Mouse (Mus musculus): ENCODE data around the gene Tescl. TPM values are rescaled to one million over a fixed set of nuclear protein-coding genes. Genes with fewer than 3 reads are reported as not detected.

The Tescl gene
- polyA plus RNA-seq, 1 experiment = not detected

DNA sequence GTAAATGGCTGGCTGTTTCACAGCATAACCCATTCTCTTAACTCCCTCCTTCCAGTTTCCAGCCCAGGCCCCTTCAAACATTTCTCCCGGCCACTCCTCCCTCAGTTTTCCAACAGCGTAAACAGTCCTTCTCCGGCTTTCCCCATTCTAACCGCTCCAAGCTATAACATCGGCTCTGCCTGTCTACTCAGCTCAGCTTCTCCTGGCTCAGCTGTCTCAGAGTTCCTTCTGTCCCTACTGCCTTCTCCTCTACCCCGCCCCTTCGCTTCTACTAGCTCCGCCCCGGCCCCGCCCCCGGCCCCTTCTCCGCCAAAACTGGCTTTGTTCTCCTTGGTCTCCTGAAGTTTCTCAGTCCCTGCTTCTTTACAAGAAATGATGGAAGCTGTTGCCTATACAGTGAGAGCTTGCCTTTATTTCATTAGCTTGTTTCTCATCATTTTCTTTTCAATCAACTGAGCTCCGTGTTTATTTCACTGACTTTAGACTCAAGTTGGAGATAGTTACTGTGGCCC lies 32.9 kb downstream of the Tescl start, which contains the start of gene Zfp61:
Gene Zfp61 (minus strand): TSS at position 462 of the 512 bp plus-strand sequence.
- DNase-seq (ENCODE audit: extremely low spot score in 1 of 2, low spot score in 1 of 2) = peak in 1 of 2 experiments; percentile 29

- peak in 1 of 2 experiments; percentile 29 for DNase-seq (ENCODE audit: extremely low spot score in 1 of 2, low spot score in 1 of 2)
Measured at GRCm38 (mm10) chr7:24299823-24300481, 33.8 kb downstream of the Tescl start.

DNA sequence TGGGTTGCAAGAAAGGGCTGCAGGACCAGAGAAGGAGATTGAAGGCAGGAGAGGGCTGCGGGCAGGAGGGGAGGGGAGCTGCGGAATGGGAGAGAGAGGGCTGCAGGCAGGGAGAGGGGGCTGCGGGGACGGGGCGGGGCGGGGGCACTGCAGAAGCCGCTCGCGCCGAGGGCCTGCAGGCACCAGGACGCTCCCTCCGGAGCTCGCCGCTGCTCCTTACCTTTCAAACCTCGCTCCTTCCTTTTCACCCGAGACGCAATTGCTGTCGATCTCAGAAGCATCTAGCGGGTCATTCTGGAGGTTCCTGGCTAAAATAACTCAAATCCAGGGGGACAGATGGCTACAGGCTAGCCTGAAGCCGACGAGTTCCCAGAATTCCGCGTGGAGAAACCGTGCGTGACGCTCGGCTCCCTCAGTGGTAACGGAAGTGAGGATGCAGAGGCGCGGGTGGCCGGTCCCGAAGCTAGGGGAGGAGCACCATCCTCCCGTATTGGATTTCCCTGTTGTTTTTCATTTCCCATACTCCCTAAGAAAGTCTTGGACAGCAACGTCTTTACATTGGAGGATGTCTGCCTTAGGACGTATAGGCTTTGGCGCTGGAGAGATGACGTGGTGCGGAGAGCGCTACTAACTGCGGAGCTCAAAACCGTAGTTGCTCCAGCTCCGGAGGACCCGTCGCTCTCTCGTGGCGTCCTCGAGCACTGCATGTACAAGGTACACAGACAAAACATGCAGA lies 34.6 kb downstream of the Tescl start:
- DNase-seq (ENCODE audit: extremely low spot score in 1 of 2, low spot score in 1 of 2) = peak; percentile 91 to 92

- DNase-seq (ENCODE audit: extremely low spot score in 1 of 2, low spot score in 1 of 2) = peak in 1 of 2 experiments; percentile 11
Measured at GRCm38 (mm10) chr7:24298635-24298972, 35.1 kb downstream of the Tescl start.

DNA sequence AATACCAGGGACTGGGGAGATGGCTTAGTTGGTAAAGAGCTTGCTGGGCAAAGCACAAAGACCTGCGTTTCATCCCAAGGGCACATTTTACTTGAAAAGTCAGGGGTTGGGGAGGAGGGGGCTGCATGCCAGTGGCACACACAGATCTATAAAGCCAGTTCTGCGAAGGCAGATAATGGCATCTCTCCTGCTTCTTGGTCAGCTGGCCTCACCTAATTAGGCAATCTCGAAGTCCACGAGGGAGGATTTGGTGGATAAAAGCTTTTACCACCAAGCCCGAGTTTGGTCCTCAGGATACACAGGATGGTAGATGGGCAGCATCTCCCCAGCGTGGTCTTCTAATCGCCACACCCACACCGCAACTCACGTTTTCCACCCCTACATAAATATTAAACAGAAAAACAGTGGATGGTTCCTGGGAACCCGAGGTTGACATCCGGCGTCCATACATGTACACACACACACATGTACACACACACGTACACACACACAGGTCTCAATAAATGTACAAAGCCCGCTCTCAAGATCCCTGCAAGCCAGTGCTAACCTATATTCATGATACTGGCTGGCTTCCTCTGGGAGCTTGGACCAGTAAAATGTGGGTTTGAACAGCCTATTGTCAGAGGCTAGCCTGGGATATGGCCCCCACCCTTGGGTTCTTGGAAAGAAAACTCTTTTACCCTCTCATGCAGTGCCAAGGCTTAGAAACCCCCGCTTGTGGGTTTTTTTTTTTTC lies 36.2 kb downstream of the Tescl start:
- DNase-seq (ENCODE audit: extremely low spot score in 1 of 2, low spot score in 1 of 2) = no peak

- DNase-seq (ENCODE audit: extremely low spot score in 1 of 2, low spot score in 1 of 2) = no peak
Measured at GRCm38 (mm10) chr7:24296386-24296785, 37.4 kb downstream of the Tescl start.

GRCm38 (mm10) chr7:24295376-24295775 lies 38.4 kb downstream of the Tescl start:
- DNase-seq (ENCODE audit: extremely low spot score in 1 of 2, low spot score in 1 of 2) = no peak

DNA sequence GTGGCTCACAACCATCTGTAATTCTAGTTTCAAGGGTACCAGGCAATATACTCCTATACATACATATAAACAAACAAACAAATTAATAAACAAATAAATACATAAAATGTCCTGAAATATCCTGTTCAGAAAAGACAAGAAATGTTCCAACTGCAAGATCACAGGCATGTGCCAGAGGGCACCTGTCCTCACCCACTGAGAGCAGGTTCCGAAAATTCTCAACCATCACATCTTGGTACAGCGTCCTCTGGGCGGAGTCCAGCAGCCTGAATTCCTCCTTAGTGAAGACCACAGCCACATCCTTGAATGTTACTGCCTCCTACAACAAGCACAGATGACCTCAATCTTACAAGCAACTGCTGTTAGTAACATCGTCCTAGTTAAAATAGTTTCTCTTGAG lies 39.0 kb downstream of the Tescl start:
- no peak for DNase-seq (ENCODE audit: extremely low spot score in 1 of 2, low spot score in 1 of 2)

DNA sequence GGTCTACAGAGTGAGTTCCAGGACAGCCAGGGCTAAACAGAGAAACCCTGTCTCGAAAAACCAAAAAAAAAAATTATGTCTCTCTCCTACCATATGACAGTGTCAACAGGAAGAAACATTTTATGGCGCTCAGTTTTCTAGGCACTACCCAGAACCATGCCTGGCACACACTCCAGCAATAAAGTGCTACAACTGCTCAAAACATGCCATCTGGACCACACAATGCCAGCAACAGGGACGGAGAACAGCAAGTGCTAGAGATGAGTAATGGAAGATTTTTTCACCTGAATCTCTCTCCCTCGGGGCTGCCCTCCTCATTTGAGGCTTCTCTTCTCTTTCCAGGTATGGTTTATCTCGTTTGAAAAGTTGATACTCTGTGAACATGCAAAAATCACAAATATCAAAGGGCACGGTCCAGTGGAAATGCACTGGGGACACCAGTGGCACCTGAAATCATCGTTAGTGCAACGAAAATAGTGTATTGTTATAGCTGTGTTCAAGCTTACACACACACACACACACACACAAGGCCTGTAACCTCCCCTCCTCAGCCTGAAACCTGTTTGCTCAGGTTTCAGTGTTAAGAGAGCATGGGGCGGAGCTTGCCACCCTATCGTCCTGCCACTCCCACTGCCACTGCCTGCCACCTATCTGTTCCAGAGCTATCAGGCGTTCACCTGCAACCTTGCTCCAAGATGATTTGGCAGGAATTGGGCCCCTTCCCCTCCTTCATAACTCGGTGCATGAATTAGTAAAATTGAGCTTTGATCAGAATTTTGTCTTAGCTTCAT lies 40.5 kb downstream of the Tescl start:
- no peak for DNase-seq (ENCODE audit: extremely low spot score in 1 of 2, low spot score in 1 of 2)

DNA sequence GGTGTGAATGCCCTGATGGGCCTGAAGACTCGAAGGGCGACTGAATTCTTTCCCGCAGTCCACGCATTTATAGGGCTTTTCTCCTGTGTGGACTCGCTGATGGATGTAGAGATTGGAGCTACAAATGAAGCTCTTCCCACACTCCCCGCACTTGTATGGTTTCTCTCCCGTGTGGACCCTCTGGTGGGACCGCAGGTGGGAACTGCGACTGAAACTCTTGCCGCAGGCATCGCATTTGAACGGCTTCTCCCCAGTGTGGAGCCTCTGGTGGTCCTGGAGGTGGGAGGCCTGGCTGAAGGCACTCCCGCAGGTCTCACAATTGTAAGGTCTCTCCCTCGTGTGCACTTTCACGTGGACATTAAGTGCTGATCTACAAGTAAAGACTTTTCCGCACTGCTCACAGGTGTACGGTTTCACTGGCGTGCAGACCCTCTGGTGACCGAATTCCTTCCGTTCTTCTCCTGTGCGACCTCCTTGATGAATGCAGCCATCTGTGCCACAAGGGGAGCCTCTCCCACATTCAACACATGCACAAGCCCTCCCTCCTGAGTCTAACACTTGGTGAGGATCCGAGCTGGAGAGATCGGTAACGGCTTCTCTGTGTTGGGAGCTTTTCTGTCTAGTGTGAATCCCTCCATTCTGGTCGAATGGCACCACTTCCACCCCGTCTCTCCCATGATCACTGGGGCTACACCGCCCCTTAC lies 42.2 kb downstream of the Tescl start:
- no peak for DNase-seq (ENCODE audit: extremely low spot score in 1 of 2, low spot score in 1 of 2)

- no peak for DNase-seq (ENCODE audit: extremely low spot score in 1 of 2, low spot score in 1 of 2)
Measured at GRCm38 (mm10) chr7:24290106-24290693, 43.5 kb downstream of the Tescl start.

- peak in 1 of 2 experiments; percentile 50 for DNase-seq (ENCODE audit: extremely low spot score in 1 of 2, low spot score in 1 of 2)
Measured at GRCm38 (mm10) chr7:24288512-24288911, 45.2 kb downstream of the Tescl start.

DNA sequence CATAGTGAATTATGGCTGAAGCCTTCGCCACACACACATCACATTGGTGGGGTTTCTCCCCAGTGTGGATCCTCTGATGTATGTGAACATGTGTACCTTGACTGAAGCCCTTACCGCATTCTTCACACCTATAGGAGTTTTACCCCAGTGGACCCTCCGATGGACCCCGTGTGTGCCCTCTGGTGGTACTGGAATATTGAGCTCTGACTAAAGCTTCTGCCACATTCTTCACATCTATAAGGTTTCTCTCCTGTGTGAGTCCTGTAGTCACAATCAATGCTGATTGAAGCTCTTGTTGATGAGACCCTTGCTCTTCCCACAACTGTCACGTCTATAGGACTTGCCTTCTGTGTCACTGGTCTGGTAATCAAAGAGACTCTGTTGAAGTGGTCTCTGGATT lies 46.1 kb downstream of the Tescl start:
- no peak for DNase-seq (ENCODE audit: extremely low spot score in 1 of 2, low spot score in 1 of 2)

DNA sequence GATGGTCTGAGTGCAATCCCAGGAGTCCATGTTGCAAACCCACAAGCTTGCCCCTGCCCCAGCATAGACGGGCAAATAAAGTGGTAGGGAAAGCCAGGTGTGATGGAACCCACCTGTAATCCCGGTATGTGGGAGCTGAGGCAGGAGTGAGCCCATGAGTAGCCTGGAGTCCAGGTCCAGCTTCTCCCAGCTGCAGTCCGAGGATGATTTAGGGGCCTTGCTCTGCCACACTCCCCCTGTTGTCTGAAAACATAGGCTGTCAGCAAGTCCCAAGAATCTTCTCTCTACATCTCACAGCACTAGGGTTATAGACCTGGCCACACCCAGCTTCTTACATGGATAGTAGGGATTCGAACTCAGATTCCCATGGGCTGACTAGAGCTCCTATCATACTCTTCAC lies 46.8 kb downstream of the Tescl start:
- DNase-seq (ENCODE audit: extremely low spot score in 1 of 2, low spot score in 1 of 2) = no peak

DNA sequence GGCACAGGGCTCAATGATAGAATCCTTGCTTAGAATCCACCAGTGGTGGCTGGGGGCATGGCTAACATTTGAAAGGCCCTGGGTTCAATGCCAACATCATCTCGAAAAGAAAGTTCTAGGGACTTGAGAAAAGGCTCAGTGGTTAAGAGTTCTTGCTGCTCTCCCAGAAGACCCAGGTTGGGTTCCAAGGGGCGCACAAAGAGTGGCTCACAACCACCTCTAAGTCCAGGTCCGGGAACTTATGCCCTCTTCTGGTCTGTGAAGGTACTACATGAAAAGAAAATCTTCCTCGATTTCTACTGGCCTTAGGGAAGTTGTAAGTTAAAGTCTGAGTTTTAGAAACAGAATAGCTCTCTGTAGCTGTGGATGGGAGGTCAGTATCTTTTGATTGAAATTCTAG lies 47.6 kb downstream of the Tescl start:
- DNase-seq (ENCODE audit: extremely low spot score in 1 of 2, low spot score in 1 of 2) = no peak

Other genes starting within 250 kb of the Tescl start
- 8.2 and 9.4 TPM in 2 replicates for gene Zfp112, start 221.6 kb downstream of the Tescl start, polyA plus RNA-seq (2012; rRNA removed)
- gene Zfp235, start 199.8 kb downstream of the Tescl start, polyA plus RNA-seq (2012; rRNA removed) = 17.5 and 18.6 TPM in 2 replicates
- gene Zfp114, start 158.9 kb downstream of the Tescl start, polyA plus RNA-seq (2012; rRNA removed) = 1.8 and 1.9 TPM in 2 replicates
- 3.9 and 4.4 TPM in 2 replicates for gene Zfp111, start 122.5 kb downstream of the Tescl start, polyA plus RNA-seq (2012; rRNA removed)
- 4.4 and 4.5 TPM in 2 replicates for gene Zfp109, start 96.4 kb downstream of the Tescl start, polyA plus RNA-seq (2012; rRNA removed)
- 4.7 and 5.7 TPM in 2 replicates for gene Zfp108, start 79.1 kb downstream of the Tescl start, polyA plus RNA-seq (2012; rRNA removed)
- gene Zfp93, start 63.5 kb downstream of the Tescl start, polyA plus RNA-seq (2012; rRNA removed) = 8.7 and 9.0 TPM in 2 replicates
- 27.5 and 28.7 TPM in 2 replicates for gene Zfp61, start 32.7 kb downstream of the Tescl start, polyA plus RNA-seq (2012; rRNA removed)
- 20.3 and 21.0 TPM in 2 replicates for gene Zfp94, start 17.3 kb downstream of the Tescl start, polyA plus RNA-seq (2012; rRNA removed)
- gene Lypd5, start 15.3 kb upstream of the Tescl start, polyA plus RNA-seq (2012; rRNA removed) = 0.04 TPM in 1 of 2 replicates, not detected in the other
- 2.4 and 3.0 TPM in 2 replicates for gene Kcnn4, start 36.3 kb upstream of the Tescl start, polyA plus RNA-seq (2012; rRNA removed)
- gene Smg9, start 65.7 kb upstream of the Tescl start, polyA plus RNA-seq (2012; rRNA removed) = 78.1 and 90.1 TPM in 2 replicates
- 0.68 and 0.76 TPM in 2 replicates for gene Irgc1, start 118.4 kb upstream of the Tescl start, polyA plus RNA-seq (2012; rRNA removed)
- 1.1 and 1.8 TPM in 2 replicates for gene Plaur, start 128.5 kb upstream of the Tescl start, polyA plus RNA-seq (2012; rRNA removed)
- gene Cadm4, start 148.1 kb upstream of the Tescl start, polyA plus RNA-seq (2012; rRNA removed) = 225 and 258 TPM in 2 replicates
- gene Zfp428, start 173.1 kb upstream of the Tescl start, polyA plus RNA-seq (2012; rRNA removed) = 82.8 and 84.1 TPM in 2 replicates
- not detected in 2 replicates for gene AC161166.1, start 178.5 kb upstream of the Tescl start, polyA plus RNA-seq (2012; rRNA removed)
- gene Irgq, start 196.8 kb upstream of the Tescl start, polyA plus RNA-seq (2012; rRNA removed) = 46.3 and 46.7 TPM in 2 replicates
- not detected in 2 replicates for gene Pinlyp, start 212.2 kb upstream of the Tescl start, polyA plus RNA-seq (2012; rRNA removed)
- gene Xrcc1, start 212.4 kb upstream of the Tescl start, polyA plus RNA-seq (2012; rRNA removed) = 48.8 and 49.0 TPM in 2 replicates

All from frontal cortex, adult 2 months (tissue).